Mouse (Mus musculus) small intestine, adult 10 weeks (tissue): Measurements from ENCODE around the gene Pfkfb1. TPM values are rescaled to one million over a fixed set of nuclear protein-coding genes. Genes with fewer than 3 reads are reported as not detected.

Experiments used
- polyA plus RNA-seq: library from polyadenylated mRNA; stranded (reverse); fragments of 350-450 nt; fragmentation: Illumina TruSeq; extraction: RNeasy Lipid Tissue Mini Kit (QIAGEN cat#74804); gene quantifications from one replicate; pipeline ENCODE4 v1.2.3, GENCODE M21; 2014; ENCODE audit warnings: low replicate concordance

Gene Pfkfb1
- polyA plus RNA-seq: 2.8 TPM

DNA sequence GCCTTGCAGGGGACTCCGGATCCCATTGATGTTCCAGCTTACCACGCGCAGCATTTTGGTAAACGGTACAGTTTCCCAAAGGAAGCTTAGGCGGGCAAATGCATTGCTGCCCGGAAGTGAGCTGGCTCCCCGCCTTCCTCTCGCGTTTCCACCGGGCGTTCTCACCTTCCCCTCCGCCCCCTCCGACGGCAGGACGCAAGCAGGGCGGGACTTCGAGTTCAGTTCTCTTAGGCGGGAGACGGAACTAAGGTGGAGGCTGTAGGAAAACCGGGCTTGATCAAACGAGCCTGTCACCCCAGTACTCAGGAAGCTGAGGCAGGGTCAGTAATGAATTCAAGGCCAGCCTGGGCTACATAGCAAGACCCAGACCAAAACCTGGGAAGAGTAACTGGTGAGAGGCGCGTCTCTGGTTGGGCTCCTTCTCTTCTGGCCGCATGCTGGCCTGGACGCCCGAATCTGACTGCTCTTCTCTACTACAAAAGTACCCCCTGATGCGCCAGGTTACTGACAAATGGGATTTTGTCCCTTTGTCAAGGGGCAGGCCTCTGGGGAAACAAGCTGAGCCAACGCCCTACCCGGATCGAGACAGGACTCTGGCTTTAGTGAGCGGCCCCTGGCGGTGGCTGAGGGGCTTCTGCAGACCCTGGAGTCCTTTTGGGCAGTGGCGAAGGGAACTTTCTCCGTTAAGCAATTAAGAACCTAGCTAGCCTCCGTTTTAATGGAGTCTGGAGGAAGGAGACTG lies at the start of gene Pfkfb1:
Gene Pfkfb1 (plus strand): TSS at position 207 of the 742 bp plus-strand sequence.

DNA sequence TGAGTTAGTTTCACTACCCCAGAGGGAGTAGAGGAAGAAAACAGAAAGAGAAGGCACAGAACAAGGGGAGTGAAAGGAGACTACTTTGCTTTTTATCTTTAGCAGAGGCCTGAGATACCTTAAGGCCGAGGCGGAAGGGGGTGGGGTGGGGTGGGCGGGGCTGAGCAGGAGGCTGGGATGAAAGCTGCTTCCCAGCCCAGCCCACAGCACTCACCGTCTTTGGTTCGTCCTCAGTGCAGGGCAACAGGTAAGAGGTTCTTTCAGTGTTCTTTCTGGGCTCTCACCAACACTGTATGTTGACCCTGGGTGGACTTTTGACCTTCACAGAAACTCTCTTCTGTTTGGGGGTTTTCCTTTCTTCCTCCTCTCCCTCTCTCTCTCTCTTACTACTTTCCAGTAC lies 40.8 kb upstream of the Pfkfb1 start, which contains the start of gene Alas2:
Gene Alas2 (plus strand): TSS at position 137 of the 400 bp plus-strand sequence.

GRCm38 (mm10) chrX:150589696-150590095 lies 1.7 kb downstream of the Pfkfb1 start, which contains the start of gene Apex2:
Apex2 (minus strand) TSS chrX:150589868.

GRCm38 (mm10) chrX:150656908-150657796 lies 69.1 kb downstream of the Pfkfb1 start, which contains the start of gene Tro:
Tro (minus strand) TSS chrX:150657583.

Other genes with a start within 250 kb of the Pfkfb1 start
- gene Tmem29, start 129.1 kb upstream of the Pfkfb1 start, polyA plus RNA-seq: 26.7 TPM
- 0.41 TPM for gene Alas2, start 40.9 kb upstream of the Pfkfb1 start, polyA plus RNA-seq
- 2.6 TPM for gene Apex2, start 1.6 kb downstream of the Pfkfb1 start, polyA plus RNA-seq
- gene Tro, start 69.4 kb downstream of the Pfkfb1 start, polyA plus RNA-seq: 0.48 TPM
- gene Maged2, start 226.1 kb downstream of the Pfkfb1 start, polyA plus RNA-seq: 3.9 TPM